Mouse (Mus musculus) intestine, embryonic 16.5 days (tissue): ENCODE results near the gene Bloc1s6. TPM values are rescaled to one million over a fixed set of nuclear protein-coding genes. Genes with fewer than 3 reads are reported as not detected.

Experiments used
- ATAC-seq: fragments of 200-750 bp; cut with Nextera tagmentation; 2 replicates; pipeline ENCODE4 v1.8.0; 2017; ENCODE audit warnings: moderate TSS enrichment, moderate library complexity
- H3K27ac ChIP-seq: fragments of 300-500 bp; sonication (generic); 2 replicates; pipeline ENCODE4 v1.5.1; 2014; ENCODE audit warnings: mild to moderate bottlenecking, low read length
- H3K27me3 ChIP-seq: fragments of 300-500 bp; sonication (generic); replicated peaks from 2 replicates; pipeline ENCODE4 v1.6.1; 2014; ENCODE audit warnings: low read length, control low read depth, mixed read lengths; ENCODE audit not compliant: control insufficient read depth, insufficient read depth
- H3K36me3 ChIP-seq: fragments of 300-500 bp; sonication (generic); 2 replicates; pipeline ENCODE4 v1.6.1; 2014; ENCODE audit warnings: low read length, control low read depth; ENCODE audit not compliant: control insufficient read depth, insufficient read depth
- H3K4me1 ChIP-seq: fragments of 300-500 bp; sonication (generic); 2 replicates; pipeline ENCODE4 v1.6.1; 2014; ENCODE audit warnings: low read length, control low read depth, mixed read lengths; ENCODE audit not compliant: control insufficient read depth, insufficient read depth
- H3K4me2 ChIP-seq: fragments of 300-500 bp; sonication (generic); 2 replicates; pipeline ENCODE4 v1.6.1; 2014; ENCODE audit warnings: low read depth, low read length, control low read depth
- H3K4me3 ChIP-seq: fragments of 300-500 bp; sonication (generic); 2 replicates; pipeline ENCODE4 v1.5.1; 2014; ENCODE audit warnings: mild to moderate bottlenecking, low read length
- H3K9ac ChIP-seq: fragments of 300-500 bp; sonication (generic); 2 replicates; pipeline ENCODE4 v1.6.1; 2014; ENCODE audit warnings: low read depth, low read length
- H3K9me3 ChIP-seq: fragments of 300-500 bp; sonication (generic); 2 replicates; pipeline ENCODE4 v1.6.1; 2016; ENCODE audit warnings: low read length, control low read depth; ENCODE audit not compliant: control insufficient read depth
- WGBS: fragments of 180-500 bp; shearing (Covaris S2); extraction: QIAGEN DNeasy Blood & Tissue Kit; methylation state at CpG from one replicate; pipeline ENCODE4 v1.1.7; 2014; 5-methylcytosine and 5-hydroxymethylcytosine counted together
- polyA plus RNA-seq: library from polyadenylated mRNA; unstranded; fragments of >200 nt; fragmentation: Nextera tagmentation; extraction: Ambion mirVana; gene quantifications from 2 replicates; pipeline ENCODE4 v1.2.1, GENCODE M21; 2015

Bloc1s6 gene
- polyA plus RNA-seq, 1 experiment from 2014 or later = 54.4 TPM

- H3K4me3 ChIP-seq = no peak overlapping the region
- H3K27ac ChIP-seq = no peak overlapping the region
- H3K27me3 ChIP-seq = no peaks in the 10 kb centered on the region
- no peaks in the 10 kb centered on the region for H3K9me3 ChIP-seq
- no peaks in the 10 kb centered on the region for H3K36me3 ChIP-seq
- H3K4me1 ChIP-seq = peaks cover 10% of the 10 kb centered on the region
- no peak overlapping the region for H3K4me2 ChIP-seq
- WGBS = 90% methylated on average over 2 of the region's 2 CpGs
- no peak overlapping the region for H3K9ac ChIP-seq
- ATAC-seq = no peak
These were observed 25.5 kb upstream of the Bloc1s6 start for GRCm38 (mm10) chr2:122712848-122713247.

GRCm38 (mm10) chr2:122715148-122715692, 23.1 kb upstream of the Bloc1s6 start:
- no peaks in the 10 kb centered on the region for H3K36me3 ChIP-seq
- H3K27me3 ChIP-seq = no peaks in the 10 kb centered on the region
- H3K4me1 ChIP-seq = no peaks in the 10 kb centered on the region
- no peak overlapping the region for H3K9ac ChIP-seq
- H3K27ac ChIP-seq = peak overlapping the region; percentile 69
- H3K9me3 ChIP-seq = no peaks in the 10 kb centered on the region
- ATAC-seq = peak; percentile 85
- WGBS = 69% methylated on average over 5 of the region's 5 CpGs
- H3K4me3 ChIP-seq = no peak overlapping the region
- H3K4me2 ChIP-seq = 0 out of 2 replicates have a peak overlapping the region, but pooled peaks have one; percentile 12

GRCm38 (mm10) chr2:122716301-122716842, 21.9 kb upstream of the Bloc1s6 start:
- ATAC-seq = no peak
- H3K4me3 ChIP-seq = no peak overlapping the region
- H3K9ac ChIP-seq = no peak overlapping the region
- H3K36me3 ChIP-seq = no peaks in the 10 kb centered on the region
- WGBS = 80% methylated on average over 3 of the region's 3 CpGs
- H3K4me1 ChIP-seq = no peaks in the 10 kb centered on the region
- H3K9me3 ChIP-seq = no peaks in the 10 kb centered on the region
- H3K27me3 ChIP-seq = no peaks in the 10 kb centered on the region
- no peak overlapping the region for H3K4me2 ChIP-seq
- no peak overlapping the region for H3K27ac ChIP-seq

GRCm38 (mm10) chr2:122719232-122719631, 19.1 kb upstream of the Bloc1s6 start:
- 62% methylated on average over 1 of the region's 1 CpGs for WGBS
- no peak for ATAC-seq
- H3K36me3 ChIP-seq = no peaks in the 10 kb centered on the region
- H3K27me3 ChIP-seq = no peaks in the 10 kb centered on the region
- H3K9me3 ChIP-seq = no peaks in the 10 kb centered on the region
- H3K9ac ChIP-seq = no peak overlapping the region
- H3K4me2 ChIP-seq = no peak overlapping the region
- no peak overlapping the region for H3K27ac ChIP-seq
- H3K4me1 ChIP-seq = no peaks in the 10 kb centered on the region
- H3K4me3 ChIP-seq = no peak overlapping the region

- Histone ChIP-seq H3K9me3 (no peaks in the 10 kb centered on the region), H3K4me3 (no peak overlapping the region), H3K27ac (no peak overlapping the region), H3K4me2 (no peak overlapping the region), H3K9ac (no peak overlapping the region), H3K4me1 (no peaks in the 10 kb centered on the region), H3K36me3 (no peaks in the 10 kb centered on the region), H3K27me3 (no peaks in the 10 kb centered on the region)
- peak; percentile 62 for ATAC-seq
- WGBS = 73% methylated on average over 3 of the region's 3 CpGs
These were observed 17.7 kb upstream of the Bloc1s6 start for GRCm38 (mm10) chr2:122720564-122720963.

- Histone ChIP-seq H3K4me3 (no peak overlapping the region), H3K27me3 (no peaks in the 10 kb centered on the region), H3K4me1 (no peaks in the 10 kb centered on the region), H3K9ac (no peak overlapping the region), H3K4me2 (no peak overlapping the region), H3K9me3 (no peaks in the 10 kb centered on the region), H3K36me3 (no peaks in the 10 kb centered on the region), H3K27ac (no peak overlapping the region)
- 56% methylated on average over 10 of the region's 10 CpGs for WGBS
- no peak for ATAC-seq
These were observed 12.7 kb upstream of the Bloc1s6 start for GRCm38 (mm10) chr2:122725604-122726003.

- Histone ChIP-seq H3K9ac (no peak overlapping the region), H3K36me3 (no peaks in the 10 kb centered on the region), H3K27me3 (no peaks in the 10 kb centered on the region), H3K4me3 (no peak overlapping the region), H3K9me3 (no peaks in the 10 kb centered on the region), H3K4me1 (no peaks in the 10 kb centered on the region), H3K4me2 (no peak overlapping the region), H3K27ac (no peak overlapping the region)
- no peak for ATAC-seq
- 70% methylated on average over 2 of the region's 2 CpGs for WGBS
These were observed 6.8 kb upstream of the Bloc1s6 start for GRCm38 (mm10) chr2:122731456-122731855.

GRCm38 (mm10) chr2:122739023-122739422, 720 bp downstream of the Bloc1s6 start:
- H3K36me3 ChIP-seq = no peaks in the 10 kb centered on the region
- H3K4me2 ChIP-seq = peak overlapping the region; percentile 78
- peaks cover 12% of the 10 kb centered on the region for H3K4me1 ChIP-seq
- no peak for ATAC-seq
- H3K27me3 ChIP-seq = no peaks in the 10 kb centered on the region
- H3K27ac ChIP-seq = peak overlapping the region; percentile 94; the same call in 1 of the 2 replicates
- WGBS = 20% methylated on average over 7 of the region's 7 CpGs
- peak overlapping the region; percentile 89 for H3K4me3 ChIP-seq
- peak overlapping the region; percentile 97 for H3K9ac ChIP-seq
- no peaks in the 10 kb centered on the region for H3K9me3 ChIP-seq

- H3K4me3 ChIP-seq = no peak overlapping the region
- 89% methylated on average over 9 of the region's 9 CpGs for WGBS
- no peak overlapping the region for H3K27ac ChIP-seq
- no peaks in the 10 kb centered on the region for H3K9me3 ChIP-seq
- no peaks in the 10 kb centered on the region for H3K27me3 ChIP-seq
- H3K36me3 ChIP-seq = 0 out of 2 replicates have a peak, but pooled peaks cover 6% of the 10 kb centered on the region
- no peak for ATAC-seq
- H3K4me1 ChIP-seq = no peaks in the 10 kb centered on the region
- H3K4me2 ChIP-seq = no peak overlapping the region
- H3K9ac ChIP-seq = no peak overlapping the region
These were observed 8.2 kb downstream of the Bloc1s6 start for GRCm38 (mm10) chr2:122746461-122746860.
